Comparison of ENCODE assay signal across 12 mouse cellular contexts in the genomic region with DNA sequence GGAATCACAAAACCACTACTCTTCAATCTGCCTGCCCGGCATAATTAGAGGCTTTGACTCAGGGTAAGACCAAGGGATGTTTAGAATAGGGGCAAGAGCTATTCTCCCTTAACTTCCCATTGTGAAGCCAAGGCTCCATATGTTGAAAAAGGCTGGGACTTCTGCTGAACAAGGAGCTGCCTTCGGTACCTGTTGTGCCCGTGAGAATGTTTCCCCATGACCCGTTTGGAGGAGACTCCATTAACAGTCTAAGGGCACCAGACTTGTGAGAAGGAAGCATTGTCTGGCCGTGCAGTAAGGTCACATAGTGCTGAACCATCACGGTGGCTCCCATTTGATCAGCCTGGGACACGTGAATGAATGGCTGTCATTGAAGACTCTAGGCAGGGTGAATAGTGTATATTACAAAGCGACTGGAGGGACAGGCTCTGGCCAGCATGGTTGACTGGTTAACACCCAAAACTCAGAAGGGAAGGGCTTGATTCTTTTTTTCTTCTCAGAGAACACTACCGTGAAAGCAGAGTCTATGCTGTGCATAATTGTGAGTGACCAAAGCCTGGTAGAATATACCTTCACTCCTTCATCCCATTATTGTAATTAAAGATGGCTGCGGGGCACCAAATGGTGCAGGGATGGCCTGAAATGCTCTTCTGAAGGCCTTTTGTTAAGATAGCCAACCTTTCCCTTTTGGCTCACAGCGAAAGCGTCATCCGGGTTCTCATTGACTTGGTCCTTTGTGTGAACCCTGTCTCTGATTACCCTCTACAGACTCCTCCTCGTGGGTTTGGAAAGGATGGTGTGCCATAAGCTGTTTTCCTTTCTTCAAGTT.
DNase-seq lines count a peak whose midpoint lies in the region; ATAC-seq lines count a peak whose summit lies in the region.
"Had no signal": no experiment of that assay in that cellular context is flagged by ENCODE, and none has a peak within 500 bp of the region (broad histone marks: within the 10 kb centered on the region; RNA-seq: fewer than 3 reads in every experiment).

No protein-coding gene starts in this region.

- H3K9me3 ChIP-seq in kidney, embryonic 14.5 days (ENCODE audit: control insufficient read depth, low read length), result no peaks in the 10 kb centered on the region
- no peaks in the 10 kb centered on the region for H3K9me3 ChIP-seq in forebrain, embryonic 13.5 days (replicated peaks)
- no peaks in the 10 kb centered on the region for H3K9me3 ChIP-seq in limb, embryonic 10.5 days (replicated peaks)
- H3K9me3 ChIP-seq in neural tube, embryonic 15.5 days (replicated peaks), result no peaks in the 10 kb centered on the region

- no peaks in the 10 kb centered on the region for H3K36me3 ChIP-seq in kidney, embryonic 14.5 days (ENCODE audit: control insufficient read depth, insufficient read depth, low read length)
- no peaks in the 10 kb centered on the region for H3K36me3 ChIP-seq in forebrain, embryonic 13.5 days (ENCODE audit: poor library complexity, severe bottlenecking)
- H3K36me3 ChIP-seq in limb, embryonic 10.5 days, result no peaks in the 10 kb centered on the region
- H3K36me3 ChIP-seq in neural tube, embryonic 15.5 days, result no peaks in the 10 kb centered on the region

- no peaks in the 10 kb centered on the region for H3K27me3 ChIP-seq in kidney, embryonic 14.5 days (ENCODE audit: control insufficient read depth, insufficient read depth, low read length)
- peaks cover 57% of the 10 kb centered on the region for H3K27me3 ChIP-seq in forebrain, embryonic 13.5 days
- no peaks in the 10 kb centered on the region for H3K27me3 ChIP-seq in limb, embryonic 10.5 days (ENCODE audit: low read depth, poor library complexity, severe bottlenecking)
- no peaks in the 10 kb centered on the region for H3K27me3 ChIP-seq in neural tube, embryonic 15.5 days (replicated peaks)
- H3K27me3 ChIP-seq: megakaryocyte, embryonic 14.5 days had no signal

- 0 out of 2 replicates have a peak, but pooled peaks have one; percentile 56 for ATAC-seq in kidney, embryonic 14.5 days (ENCODE audit: low FRiP score, low TSS enrichment)
- peak; percentile 59 for ATAC-seq in forebrain, embryonic 13.5 days
- peak; percentile 38; the same call in 1 of the 2 replicates for ATAC-seq in neural tube, embryonic 15.5 days (ENCODE audit: low FRiP score)
- no peak for ATAC-seq in megakaryocyte-erythroid progenitor cell, adult 5-6 weeks (replicated peaks; ENCODE audit: low FRiP score, low TSS enrichment, poor library complexity, severe bottlenecking)

- no peak for DNase-seq in kidney, adult 11 months
- DNase-seq in limb, embryonic 10.5 days (ENCODE audit: low spot score), result no peak
- no peak for DNase-seq in cerebellum, postnatal 14 days
- DNase-seq in gastrocnemius, postnatal 4 days (ENCODE audit: low spot score in 2 of 2), result no peak
- DNase-seq: cerebellum, postnatal 10 days; kidney, adult 2 months; lung, adult 18-20 months had no signal

- no peak overlapping the region for H3K4me2 ChIP-seq in kidney, embryonic 14.5 days (replicated peaks; ENCODE audit: low read depth, low read length)
- H3K4me2 ChIP-seq in forebrain, embryonic 13.5 days, result no peak overlapping the region
- 0 out of 2 replicates have a peak overlapping the region, but pooled peaks have one; percentile 6 for H3K4me2 ChIP-seq in neural tube, embryonic 15.5 days

- H3K4me1 ChIP-seq in kidney, embryonic 14.5 days (ENCODE audit: control insufficient read depth, insufficient read depth, low read length), result 0 out of 2 replicates have a peak, but pooled peaks cover 5% of the 10 kb centered on the region
- H3K4me1 ChIP-seq in forebrain, embryonic 13.5 days, result peaks cover 37% of the 10 kb centered on the region
- peaks cover 30% of the 10 kb centered on the region for H3K4me1 ChIP-seq in limb, embryonic 10.5 days
- peaks cover 23% of the 10 kb centered on the region for H3K4me1 ChIP-seq in neural tube, embryonic 15.5 days
- H3K4me1 ChIP-seq: megakaryocyte, embryonic 14.5 days had no signal

- H3K27ac ChIP-seq in kidney, embryonic 14.5 days (ENCODE audit: low read depth, low read length), result no peak overlapping the region
- H3K27ac ChIP-seq in forebrain, embryonic 13.5 days, result no peak overlapping the region
- H3K27ac ChIP-seq in limb, embryonic 10.5 days, result 0 out of 2 replicates have a peak overlapping the region, but pooled peaks have one; percentile 9
- no peak overlapping the region for H3K27ac ChIP-seq in neural tube, embryonic 15.5 days (replicated peaks)

- 55% methylated on average over 14 of the region's 14 CpGs for WGBS in kidney, embryonic 14.5 days
- 14% methylated on average over 14 of the region's 14 CpGs for WGBS in forebrain, embryonic 13.5 days
- WGBS in limb, embryonic 10.5 days, result 68% methylated on average over 14 of the region's 14 CpGs
- WGBS in neural tube, embryonic 15.5 days, result 22% methylated on average over 14 of the region's 14 CpGs

- no peak overlapping the region for H3K9ac ChIP-seq in kidney, embryonic 14.5 days (ENCODE audit: low read depth, low read length)
- no peak overlapping the region for H3K9ac ChIP-seq in forebrain, embryonic 13.5 days
- no peak overlapping the region for H3K9ac ChIP-seq in neural tube, embryonic 15.5 days (replicated peaks)

- no peak overlapping the region for H3K4me3 ChIP-seq in kidney, embryonic 14.5 days (ENCODE audit: low read length)
- H3K4me3 ChIP-seq in forebrain, embryonic 13.5 days, result no peak overlapping the region
- no peak overlapping the region for H3K4me3 ChIP-seq in limb, embryonic 10.5 days
- H3K4me3 ChIP-seq in neural tube, embryonic 15.5 days (replicated peaks), result no peak overlapping the region
- H3K4me3 ChIP-seq: megakaryocyte, embryonic 14.5 days had no signal
